Mouse (Mus musculus) heart, adult 2 months (tissue): ENCODE data around the gene Mapk10.

Experiments
- CTCF ChIP-seq: fragments of 200-600 bp; IDR thresholded peaks from 2 replicates; pipeline ENCODE4 v1.8.1; 2022; ENCODE audit warnings: antibody characterized with exemption, mild to moderate bottlenecking, moderate library complexity
- EP300 ChIP-seq: fragments of 200-500 bp; IDR thresholded peaks from 2 replicates; pipeline ENCODE4 v1.6.1; 2011; ENCODE audit warnings: low read depth, low read length, control low read depth; ENCODE audit not compliant: insufficient read depth
- POLR2A ChIP-seq: fragments of 200-500 bp; IDR thresholded peaks from 2 replicates; pipeline ENCODE4 v1.6.1; 2011; ENCODE audit warnings: mild to moderate bottlenecking, low read depth, low read length, control low read depth; ENCODE audit not compliant: insufficient read depth

GRCm38 (mm10) chr5:103109409-103109808 lies 101.7 kb downstream of the Mapk10 start:
- TF ChIP-seq CTCF, result no peak
- TF ChIP-seq EP300, result no peak
- no peak for TF ChIP-seq POLR2A
